In genomic region chr2:119972537-119972879, GRCm38 (mm10) we compare ENCODE assay signal across 8 mouse cellular contexts. TPM values are rescaled to one million over a fixed set of nuclear protein-coding genes. Genes with fewer than 3 reads are reported as not detected.
DNase-seq lines count a peak whose midpoint lies in the region; ATAC-seq and TF ChIP-seq lines count a peak whose summit lies in the region.

Gene Mapkbp1, plus strand, starts transcription at chr2:119972699.

- no peak for TF ChIP-seq CTCF in testis, adult 2 months (IDR thresholded peaks at IDR 0.05; ENCODE audit: control insufficient read depth, insufficient read depth, insufficient replicate concordance, low read depth, low read length)

- H3K9me3 ChIP-seq in intestine, embryonic 16.5 days (ENCODE audit: control insufficient read depth, low read length), result no peaks in the 10 kb centered on the region
- no peaks in the 10 kb centered on the region for H3K9me3 ChIP-seq in midbrain, embryonic 12.5 days

- H3K27me3 ChIP-seq in testis, adult 2 months (ENCODE audit: control insufficient read depth, insufficient read depth, low read length), result no peaks in the 10 kb centered on the region
- no peaks in the 10 kb centered on the region for H3K27me3 ChIP-seq in intestine, embryonic 16.5 days (replicated peaks; ENCODE audit: control insufficient read depth, insufficient read depth, low read length)
- H3K27me3 ChIP-seq in midbrain, embryonic 12.5 days, result no peaks in the 10 kb centered on the region

- H3K4me3 ChIP-seq in testis, adult 2 months (ENCODE audit: control insufficient read depth, low read depth, low read length), result peak within 1 kb of the TSS; percentile 91
- peak within 1 kb of the TSS; percentile 76 for H3K4me3 ChIP-seq in intestine, embryonic 16.5 days (ENCODE audit: low read length)
- peak within 1 kb of the TSS; percentile 83 for H3K4me3 ChIP-seq in midbrain, embryonic 12.5 days

- peaks cover 4% of the 10 kb centered on the region for H3K4me1 ChIP-seq in testis, adult 2 months (ENCODE audit: control insufficient read depth, insufficient read depth, low read length)
- peaks cover 11% of the 10 kb centered on the region; the same call in 1 of the 2 replicates for H3K4me1 ChIP-seq in intestine, embryonic 16.5 days (ENCODE audit: control insufficient read depth, insufficient read depth, low read length)
- peaks cover 20% of the 10 kb centered on the region for H3K4me1 ChIP-seq in midbrain, embryonic 12.5 days

- ATAC-seq in cerebellum, adult (ENCODE audit: insufficient number of reproducible peaks, low FRiP score, low TSS enrichment), result peak; percentile 63; the same call in 1 of the 2 replicates
- ATAC-seq in intestine, embryonic 16.5 days, result peak; percentile 77
- ATAC-seq in midbrain, embryonic 12.5 days (ENCODE audit: low FRiP score, low read depth), result peak; percentile 88

- peak within 1 kb of the TSS; percentile 78 for H3K9ac ChIP-seq in intestine, embryonic 16.5 days (ENCODE audit: low read depth, low read length)
- peak within 1 kb of the TSS; percentile 81 for H3K9ac ChIP-seq in midbrain, embryonic 12.5 days (replicated peaks)

- peak within 1 kb of the TSS; percentile 95 for H3K27ac ChIP-seq in testis, adult 2 months (ENCODE audit: control insufficient read depth, insufficient read depth, low read depth, low read length)
- peak within 1 kb of the TSS; percentile 58 for H3K27ac ChIP-seq in intestine, embryonic 16.5 days (ENCODE audit: low read length)
- H3K27ac ChIP-seq in midbrain, embryonic 12.5 days (replicated peaks), result peak within 1 kb of the TSS; percentile 63; the same call in 1 of the 2 replicates

- no peak for TF ChIP-seq POLR2A in testis, adult 2 months (IDR thresholded peaks at IDR 0.05; ENCODE audit: control insufficient read depth, low read depth, low read length)

- DNase-seq in cerebellum, postnatal 10 days, result no peak
- DNase-seq in testis, postnatal 10 days (ENCODE audit: low spot score), result no peak
- no peak for DNase-seq in frontal cortex, postnatal 10 days (ENCODE audit: low spot score in 2 of 2)
- DNase-seq in spleen, adult 12 weeks (ENCODE audit: low spot score), result no peak

- 2% methylated on average over 19 of the region's 19 CpGs for WGBS in intestine, embryonic 16.5 days
- WGBS in midbrain, embryonic 12.5 days, result under 1% methylated on average over 18 of the region's 19 CpGs

- H3K4me2 ChIP-seq in intestine, embryonic 16.5 days (ENCODE audit: low read depth, low read length), result peak within 1 kb of the TSS; percentile 64
- H3K4me2 ChIP-seq in midbrain, embryonic 12.5 days (replicated peaks), result peak within 1 kb of the TSS; percentile 69

- H3K36me3 ChIP-seq in testis, adult 2 months (ENCODE audit: control insufficient read depth, insufficient read depth, low read length), result peaks cover 2% of the 10 kb centered on the region; the same call in 1 of the 2 replicates
- no peaks in the 10 kb centered on the region for H3K36me3 ChIP-seq in intestine, embryonic 16.5 days (ENCODE audit: control insufficient read depth, insufficient read depth, low read length)
- no peaks in the 10 kb centered on the region for H3K36me3 ChIP-seq in midbrain, embryonic 12.5 days

RNA-seq across cellular contexts. Expression of gene Mapkbp1, which starts in this region (rescaled TPM):
- polyA plus RNA-seq in testis, adult 2 months (2012; rRNA removed), result 53.2 and 66.1 TPM in 2 replicates
- polyA plus RNA-seq in intestine, embryonic 16.5 days (2015; fragmentation: Nextera tagmentation; extraction: Ambion mirVana), result 2.0 and 2.4 TPM in 2 replicates
- 4.7 and 5.8 TPM in 2 replicates for polyA plus RNA-seq in midbrain, embryonic 12.5 days (2016; fragmentation: Nextera tagmentation; extraction: Ambion mirVana)
